Mouse (Mus musculus): ENCODE measurements around the gene Prnd. TPM values are rescaled to one million over a fixed set of nuclear protein-coding genes. Genes with fewer than 3 reads are reported as not detected.

Gene Prnd
- total RNA-seq, 2 experiments from 2014 or later = 0.97 to 1.6 TPM

DNA sequence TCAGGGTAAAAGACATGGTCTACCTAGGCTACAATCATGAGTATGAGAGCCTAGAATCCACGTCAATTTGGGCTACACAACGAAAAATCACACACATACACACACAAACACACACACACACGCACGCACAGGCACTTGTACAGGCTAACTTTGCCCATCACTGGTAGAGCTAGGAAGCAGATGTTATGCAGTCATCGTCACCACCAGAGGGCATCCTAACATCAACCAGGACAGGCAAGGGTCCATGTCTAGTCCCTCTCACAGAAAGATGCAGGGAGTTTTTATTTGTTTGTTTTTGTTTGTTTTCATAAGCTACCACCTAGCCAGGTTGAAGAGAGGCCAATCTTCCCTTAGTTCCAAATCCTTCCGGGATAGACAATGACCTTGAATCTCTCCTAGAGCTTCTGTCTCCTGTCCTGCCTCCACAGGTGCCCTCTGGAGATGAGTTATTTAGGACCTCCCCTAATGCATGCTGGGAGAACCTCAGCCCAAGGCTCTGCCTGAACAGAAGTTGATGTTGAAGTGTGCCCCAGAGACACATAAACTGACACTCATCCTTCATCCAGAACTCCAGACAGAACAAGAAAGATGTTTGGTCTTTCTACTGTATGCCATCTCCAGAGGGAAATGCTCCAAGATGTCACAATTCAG, 32.0 kb downstream of the Prnd start:
- peak; percentile 20 for DNase-seq

DNA sequence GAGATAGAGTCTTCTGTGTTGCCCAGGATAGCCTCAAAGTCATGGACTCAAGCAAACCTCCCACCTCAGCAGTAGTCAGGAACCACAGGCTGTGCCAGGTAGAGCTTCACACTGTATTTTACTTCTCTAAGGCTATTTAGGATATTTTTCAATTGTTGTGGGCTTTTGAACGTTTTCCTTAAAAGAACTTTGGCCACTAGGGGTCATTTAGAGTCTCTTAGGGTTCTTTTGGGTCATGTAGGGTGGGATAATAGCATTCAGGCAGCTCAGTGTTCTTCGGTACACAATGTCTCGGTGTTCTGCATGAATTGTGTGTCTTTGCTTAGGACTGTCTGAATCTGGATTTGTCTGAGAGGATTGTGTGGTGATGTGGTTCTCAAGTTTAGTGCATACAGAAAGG, 37.3 kb downstream of the Prnd start:
- DNase-seq = no peak

DNA sequence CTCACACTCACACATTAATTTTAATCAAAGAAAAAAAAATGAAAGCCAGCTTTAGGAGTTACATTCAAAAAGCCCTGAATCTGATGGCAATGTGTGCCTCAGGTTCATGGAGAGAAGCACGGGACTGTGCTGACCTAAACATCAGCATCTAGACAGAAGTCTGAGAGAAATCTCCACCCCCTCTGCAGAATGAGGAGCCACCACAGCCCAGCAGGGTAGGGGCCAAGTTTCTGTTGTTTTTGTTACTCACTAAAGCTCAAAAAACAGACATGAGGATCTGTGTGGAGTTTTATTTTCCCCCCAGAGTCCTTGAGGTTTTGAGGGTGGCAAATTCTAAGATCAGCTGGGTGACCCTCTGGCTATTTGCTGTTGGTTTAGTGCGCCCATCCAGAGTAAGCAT, 37.9 kb downstream of the Prnd start:
- DNase-seq = no peak

DNA sequence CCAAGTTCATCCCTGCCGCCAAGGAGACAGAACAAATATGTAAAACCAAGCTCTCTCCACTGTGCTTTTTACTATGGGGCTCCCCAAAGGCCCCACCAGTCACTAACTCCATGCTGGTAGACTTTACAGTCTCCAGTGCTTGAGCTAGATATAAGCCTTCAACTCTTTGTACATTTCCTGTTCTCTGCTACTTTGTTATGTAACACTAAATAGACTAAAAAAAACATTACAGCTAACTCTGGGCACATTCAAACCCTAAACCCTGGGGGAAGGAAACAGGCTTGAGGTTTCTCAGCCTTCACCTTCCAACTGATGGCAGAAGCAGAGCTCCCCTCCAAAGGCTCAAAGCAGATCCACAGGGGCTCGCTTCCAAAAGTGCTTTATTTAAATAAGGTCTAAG, 41.8 kb downstream of the Prnd start:
- DNase-seq = no peak

DNA sequence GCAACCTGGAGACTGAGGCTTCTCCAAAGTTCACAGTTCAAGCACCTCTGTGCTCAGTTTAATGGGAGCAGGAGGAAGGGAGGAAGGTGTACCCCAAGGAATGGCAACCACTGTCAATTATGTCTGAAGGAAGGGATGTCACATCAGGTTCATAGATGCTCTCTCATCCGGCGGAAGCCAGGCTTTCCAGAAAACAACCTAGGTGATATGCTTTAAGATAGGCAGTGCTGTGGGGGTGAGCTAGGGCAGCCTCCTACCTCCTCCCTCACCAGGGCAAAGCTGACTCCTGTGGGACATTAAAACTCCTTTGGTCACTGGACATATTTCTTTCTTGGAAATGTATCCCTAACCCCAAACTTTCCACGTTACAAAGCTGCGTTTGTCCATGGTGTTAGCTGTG, 42.5 kb downstream of the Prnd start:
- DNase-seq = no peak

DNA sequence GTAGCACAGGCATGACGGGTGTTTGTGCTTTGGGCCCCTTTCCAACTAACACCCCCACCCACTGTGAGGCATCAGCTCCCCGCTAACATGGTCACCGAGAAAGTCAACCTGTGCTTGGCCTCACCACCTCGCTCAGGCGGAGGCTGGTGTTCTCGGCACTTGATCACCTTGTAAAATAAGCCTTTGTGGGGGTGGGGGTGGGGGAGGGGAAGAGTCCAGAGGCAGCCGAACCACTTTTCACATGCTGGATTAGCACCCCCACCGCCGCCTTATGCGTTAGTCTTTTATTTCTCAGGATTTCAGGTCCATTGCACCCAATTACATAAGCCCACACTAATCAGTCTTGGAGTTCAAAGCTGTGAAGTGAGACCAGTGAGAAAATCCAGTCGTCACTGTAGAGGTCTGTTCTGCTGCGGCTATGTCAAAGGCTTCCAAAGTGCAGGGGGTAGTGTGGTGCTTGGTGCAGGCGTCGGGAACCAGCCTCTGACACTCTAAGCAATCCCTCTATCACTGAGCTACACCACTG, 43.0 kb downstream of the Prnd start:
- DNase-seq = no peak

DNA sequence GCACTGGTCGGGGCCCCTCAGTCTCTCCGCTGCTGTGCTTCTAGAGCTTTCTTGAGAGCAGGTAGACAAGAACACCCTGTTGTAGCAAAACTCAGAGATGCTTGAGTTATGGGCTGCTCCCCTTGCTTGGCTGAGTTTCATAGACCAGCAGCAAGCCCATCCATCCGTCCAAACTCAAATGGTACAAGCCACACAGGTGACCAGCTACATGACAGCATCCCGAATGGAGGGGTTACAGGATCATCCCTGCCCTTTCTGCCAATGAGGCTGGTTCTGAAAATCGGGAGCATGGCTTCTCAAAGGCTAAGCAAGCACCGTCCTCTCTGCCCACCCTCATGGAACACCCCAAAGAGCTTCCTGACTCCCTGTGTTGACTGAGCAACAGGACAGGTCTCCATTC, 44.3 kb downstream of the Prnd start:
- DNase-seq = no peak

DNA sequence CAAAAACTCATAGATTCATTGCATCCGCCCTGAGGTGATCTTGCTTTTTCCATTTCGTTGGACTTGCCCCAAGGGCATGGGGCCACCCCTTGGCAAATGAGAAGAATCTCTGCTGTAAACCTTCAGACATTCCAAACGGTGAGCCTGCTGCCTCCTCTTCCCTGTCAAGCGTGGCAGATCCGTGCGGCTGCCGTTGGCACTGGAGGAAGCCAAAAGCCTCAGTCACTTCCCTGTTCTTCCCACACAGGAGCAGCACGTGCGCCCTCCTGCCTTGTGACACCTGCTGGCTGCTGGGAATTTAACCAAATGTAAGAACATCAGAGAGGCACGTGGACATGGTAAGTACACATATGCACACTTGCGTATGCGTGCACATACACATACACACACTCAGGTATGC, 45.1 kb downstream of the Prnd start:
- DNase-seq = no peak

DNA sequence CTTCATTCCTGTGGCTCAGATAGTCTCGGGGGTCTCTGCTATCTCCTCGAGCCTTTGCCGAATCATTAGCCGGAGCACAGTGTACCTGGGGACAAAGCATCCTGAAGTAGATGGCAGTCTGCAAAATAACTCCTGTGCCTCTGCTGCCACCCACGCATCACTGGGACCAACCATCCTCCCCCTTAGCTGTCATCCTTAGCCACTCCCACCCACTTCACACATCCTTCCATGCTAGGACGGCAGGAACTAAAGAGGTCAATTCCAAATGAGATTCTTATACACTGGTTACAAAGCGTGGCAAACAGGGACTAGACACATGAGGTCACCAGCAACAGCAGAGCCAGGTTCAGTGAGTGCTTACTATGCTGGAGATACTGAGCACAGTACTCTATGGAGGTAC, 45.7 kb downstream of the Prnd start:
- DNase-seq = no peak

DNA sequence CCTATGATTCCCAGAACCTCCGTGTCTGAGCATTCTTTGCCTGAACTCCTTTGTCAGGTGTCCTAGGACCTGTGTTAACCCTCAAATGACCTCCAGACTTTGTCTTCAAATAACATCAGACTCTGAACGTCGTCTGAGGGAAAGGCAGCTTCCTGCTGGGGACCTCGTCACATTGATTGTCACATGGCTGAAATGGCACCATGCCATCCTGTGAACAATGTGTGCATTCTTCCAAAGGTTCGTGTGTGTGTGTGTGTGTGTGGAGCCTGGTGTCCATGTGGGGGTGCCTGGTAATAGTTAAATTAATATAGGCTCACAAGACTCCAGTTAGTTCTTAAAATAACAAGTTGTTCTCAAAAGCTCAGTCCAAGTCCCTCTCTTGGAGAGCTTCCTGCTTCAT, 46.7 kb downstream of the Prnd start:
- DNase-seq = no peak

DNA sequence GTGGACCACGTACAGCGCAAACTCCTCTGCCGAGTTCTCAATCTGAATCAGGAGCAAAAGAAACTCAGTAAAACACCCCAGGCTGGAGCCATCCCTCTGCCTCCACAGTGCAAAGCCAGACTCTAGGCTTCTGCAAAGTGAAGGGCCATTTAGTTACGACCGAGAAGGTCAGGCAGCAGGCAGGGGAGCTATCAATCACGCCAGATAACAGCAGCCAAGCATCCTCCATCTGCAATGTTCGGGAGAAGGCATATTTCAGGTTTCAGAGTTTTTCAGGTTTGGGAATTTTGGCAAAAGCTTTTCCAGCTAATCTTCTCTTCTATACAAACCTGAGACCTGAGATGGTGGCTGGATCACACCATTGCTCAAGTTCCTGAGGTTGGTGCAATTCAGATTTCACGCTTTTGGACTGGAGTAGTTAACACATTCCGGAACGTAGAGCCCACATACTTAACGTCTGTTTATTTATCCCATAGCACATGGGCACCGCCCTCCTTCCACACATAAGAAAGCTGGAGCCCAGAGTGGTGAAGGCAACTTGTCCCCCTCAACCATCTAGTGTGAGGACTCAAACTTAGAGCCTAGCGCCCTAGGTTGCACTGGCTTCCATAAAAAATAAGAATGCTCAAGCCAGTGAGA, 51.2 kb downstream of the Prnd start:
- DNase-seq = no peak

DNA sequence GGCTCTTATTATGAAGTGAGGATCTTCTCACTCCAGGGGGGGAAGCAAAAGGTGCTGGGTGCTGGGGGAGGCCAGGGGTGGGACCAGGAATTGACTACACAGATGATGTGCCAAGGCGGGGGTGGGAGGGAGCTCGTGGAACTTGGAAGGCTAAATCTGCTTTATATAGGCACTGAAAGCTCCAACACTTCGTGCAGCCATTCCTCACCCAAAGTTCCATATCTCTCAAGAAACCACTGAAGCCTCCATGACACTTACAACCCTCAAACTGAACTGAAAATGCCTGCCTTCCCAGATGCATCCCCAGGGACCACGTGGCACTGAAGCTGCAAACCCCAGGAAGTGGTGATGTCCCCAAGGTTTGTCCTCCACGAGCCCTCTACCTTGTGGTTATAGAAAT, 53.3 kb downstream of the Prnd start:
- no peak for DNase-seq

DNA sequence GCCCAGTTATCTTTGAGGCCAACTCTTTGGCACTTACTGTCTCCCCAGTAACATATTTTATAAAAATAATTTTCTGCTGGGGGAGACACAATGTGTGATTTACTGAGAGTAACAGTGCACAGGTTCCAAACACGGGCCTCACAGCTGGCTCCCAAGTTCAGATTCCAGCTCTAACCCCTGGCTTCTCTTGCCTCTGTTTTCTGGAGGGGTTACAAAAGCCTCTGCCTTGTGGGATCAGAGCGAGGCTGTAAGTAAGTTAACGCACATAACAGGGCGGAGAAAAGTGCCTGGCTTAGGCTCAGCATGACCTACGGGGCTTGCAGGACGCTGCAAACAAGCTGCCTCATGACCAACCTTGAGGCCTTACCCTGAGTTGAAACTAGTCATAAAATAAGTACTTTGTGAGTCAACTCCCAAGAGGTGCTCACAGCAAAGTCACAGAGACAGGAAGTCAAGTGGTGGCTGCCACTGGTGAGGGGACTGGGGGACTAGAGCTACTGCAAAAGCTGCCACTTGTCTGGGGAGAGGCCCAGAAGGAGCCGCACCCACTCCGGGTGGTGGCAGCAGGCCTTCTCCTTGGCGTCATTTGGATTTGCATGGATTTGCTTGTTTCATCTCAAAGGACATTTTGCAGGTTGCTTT, 54.0 kb downstream of the Prnd start:
- DNase-seq = no peak

DNA sequence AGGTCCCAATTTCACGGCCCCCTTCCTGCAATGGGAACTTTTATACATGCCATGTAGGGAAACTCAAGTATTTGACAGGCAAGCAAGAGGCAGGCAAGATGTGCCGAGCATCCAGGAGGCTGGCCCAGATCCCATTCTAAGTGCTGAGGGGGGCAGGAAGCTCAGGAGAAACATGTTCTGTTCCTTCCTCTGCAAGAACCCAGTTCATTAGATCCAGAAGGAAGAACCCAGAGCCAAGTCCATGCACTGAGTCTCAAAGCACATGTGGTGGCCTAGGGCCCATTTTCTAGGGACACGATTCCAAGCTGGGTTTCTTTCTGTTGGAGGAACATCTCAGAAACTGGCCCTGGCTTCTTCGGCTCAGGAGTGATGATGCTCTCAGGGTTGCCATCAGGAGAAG, 54.8 kb downstream of the Prnd start:
- peak; percentile 27 for DNase-seq

Other genes starting within 250 kb of the Prnd start
- not detected for gene Erv3, start 91.1 kb upstream of the Prnd start, total RNA-seq (2021)
- 100 to 1,000 TPM in 1 of 2 experiments, 10 to 100 TPM in 1; 71.2 to 113 TPM for gene Prnp, start 40.9 kb upstream of the Prnd start, total RNA-seq (2021)
- under 1 TPM in 1 of 2 experiments, not detected in 1; 0.23 TPM for gene Prn, start 40.9 kb upstream of the Prnd start, total RNA-seq (2021)
- 1 to 10 TPM; 5.7 to 6.8 TPM for gene Rassf2, start 79.4 kb downstream of the Prnd start, total RNA-seq (2021)
- gene Slc23a2, start 194.2 kb downstream of the Prnd start, total RNA-seq (2021) = 1 to 10 TPM; 6.7 to 7.5 TPM

Measured in gastrocnemius, postnatal 25 days (tissue).